Mouse (Mus musculus) heart, embryonic 14.5 days (tissue): Measurements from ENCODE around the gene Gm37240. TPM values are rescaled to one million over a fixed set of nuclear protein-coding genes. Genes with fewer than 3 reads are reported as not detected.

Experiments
- ATAC-seq: fragments of 200-750 bp; cut with Nextera tagmentation; 2 replicates; pipeline ENCODE4 v1.8.0; 2017; ENCODE audit warnings: low read depth, moderate TSS enrichment; ENCODE audit not compliant: insufficient number of reproducible peaks, insufficient read depth, low FRiP score
- H3K27ac ChIP-seq, 2 experiments: fragments of 200-500 bp in 1 of 2; fragments of 300-500 bp in 1 of 2; sonication (generic) in 1 of 2; replicated peaks in 1 of 2; 2 replicates each; pipeline ENCODE4 v1.5.1; 2012 to 2014; ENCODE audit warnings: low read depth in 2 of 2, low read length in 2 of 2, control low read depth in 1 of 2, mild to moderate bottlenecking in 1 of 2, mixed read lengths in 1 of 2; ENCODE audit not compliant: control insufficient read depth in 1 of 2, insufficient read depth in 1 of 2
- H3K27me3 ChIP-seq: fragments of 300-500 bp; sonication (generic); 2 replicates; pipeline ENCODE4 v1.6.1; 2014; ENCODE audit warnings: mild to moderate bottlenecking, low read length, control low read depth; ENCODE audit not compliant: control insufficient read depth, insufficient read depth
- H3K36me3 ChIP-seq: fragments of 300-500 bp; sonication (generic); 2 replicates; pipeline ENCODE4 v1.6.1; 2014; ENCODE audit warnings: mild to moderate bottlenecking, control low read depth, low read length, mixed read lengths; ENCODE audit not compliant: control insufficient read depth, insufficient read depth
- H3K4me1 ChIP-seq, 2 experiments: fragments of 200-500 bp in 1 of 2; fragments of 300-500 bp in 1 of 2; sonication (generic) in 1 of 2; 2 replicates each; pipeline ENCODE4 v1.6.1; 2012 to 2014; ENCODE audit warnings: low read length in 2 of 2, control low read depth in 1 of 2, mixed read lengths in 1 of 2; ENCODE audit not compliant: control insufficient read depth in 2 of 2, insufficient read depth in 2 of 2
- H3K4me2 ChIP-seq: fragments of 300-500 bp; sonication (generic); 2 replicates; pipeline ENCODE4 v1.6.1; 2014; ENCODE audit warnings: mild to moderate bottlenecking, low read length
- H3K4me3 ChIP-seq, 2 experiments: fragments of 200-500 bp in 1 of 2; fragments of 300-500 bp in 1 of 2; sonication (generic) in 1 of 2; 2 replicates each; pipeline ENCODE4 v1.5.1; 2012 to 2014; ENCODE audit warnings: low read length in 2 of 2, mild to moderate bottlenecking in 2 of 2, control low read depth in 1 of 2, low read depth in 1 of 2, moderate library complexity in 1 of 2; ENCODE audit not compliant: control insufficient read depth in 1 of 2, insufficient read depth in 1 of 2
- H3K9ac ChIP-seq: fragments of 300-500 bp; sonication (generic); 2 replicates; pipeline ENCODE4 v1.6.1; 2014; ENCODE audit warnings: mild to moderate bottlenecking, low read length
- H3K9me3 ChIP-seq: fragments of 300-500 bp; sonication (generic); 2 replicates; pipeline ENCODE4 v1.6.1; 2016; ENCODE audit warnings: low read length, control low read depth; ENCODE audit not compliant: control insufficient read depth
- WGBS: fragments of 180-500 bp; shearing (Covaris S2); extraction: QIAGEN DNeasy Blood & Tissue Kit; methylation state at CpG from one replicate; pipeline ENCODE4 v1.1.7; 2014; 5-methylcytosine and 5-hydroxymethylcytosine counted together
- polyA plus RNA-seq: library from polyadenylated mRNA; unstranded; fragments of >200 nt; fragmentation: Nextera tagmentation; extraction: Ambion mirVana; gene quantifications from 2 replicates; pipeline ENCODE4 v1.2.1, GENCODE M21; 2014

Gm37240 gene
- polyA plus RNA-seq, 1 experiment from 2014 or later = 12.3 TPM

GRCm38 (mm10) chr3:85793166-85793565 lies 94.2 kb downstream of the Gm37240 start:
- Histone ChIP-seq H3K9me3 (no peaks in the 10 kb centered on the region), H3K9ac (no peak overlapping the region), H3K27me3 (no peaks in the 10 kb centered on the region), H3K4me3 (no peak overlapping the region), H3K36me3 (no peaks in the 10 kb centered on the region), H3K4me2 (no peak overlapping the region), H3K4me1 (no peaks in the 10 kb centered on the region), H3K27ac (no peak overlapping the region)
- WGBS = 68% methylated on average over 1 of the region's 1 CpGs
- no peak for ATAC-seq

- Histone ChIP-seq H3K27me3 (no peaks in the 10 kb centered on the region), H3K4me3 (no peak overlapping the region), H3K4me2 (no peak overlapping the region), H3K9me3 (no peaks in the 10 kb centered on the region), H3K4me1 (no peaks in the 10 kb centered on the region), H3K36me3 (no peaks in the 10 kb centered on the region), H3K9ac (no peak overlapping the region), H3K27ac (no peak overlapping the region)
- no peak for ATAC-seq
- WGBS = 78% methylated on average over 4 of the region's 4 CpGs
Measured at GRCm38 (mm10) chr3:85789748-85790147, 97.6 kb downstream of the Gm37240 start.

GRCm38 (mm10) chr3:85786501-85786900 lies 100.8 kb downstream of the Gm37240 start:
- no peaks in the 10 kb centered on the region for H3K36me3 ChIP-seq
- H3K4me3 ChIP-seq = no peak overlapping the region
- H3K9me3 ChIP-seq = no peaks in the 10 kb centered on the region
- H3K27ac ChIP-seq = no peak overlapping the region
- no peak for ATAC-seq
- H3K9ac ChIP-seq = no peak overlapping the region
- H3K4me1 ChIP-seq = no peaks in the 10 kb centered on the region
- H3K27me3 ChIP-seq = no peaks in the 10 kb centered on the region
- no peak overlapping the region for H3K4me2 ChIP-seq
- WGBS = 80% methylated on average over 8 of the region's 8 CpGs

- Histone ChIP-seq H3K9me3 (no peaks in the 10 kb centered on the region), H3K4me3 (no peak overlapping the region), H3K4me1 (peaks cover 2 to 8% of the 10 kb centered on the region in 2 experiments; a peak in 2 of 4 replicates), H3K9ac (no peak overlapping the region), H3K27ac (no peak overlapping the region), H3K4me2 (no peak overlapping the region), H3K36me3 (no peaks in the 10 kb centered on the region), H3K27me3 (no peaks in the 10 kb centered on the region)
- WGBS = 57% methylated on average over 7 of the region's 7 CpGs
- no peak for ATAC-seq
Measured at GRCm38 (mm10) chr3:85780906-85781305, 106.4 kb downstream of the Gm37240 start.

GRCm38 (mm10) chr3:85780332-85780731 lies 107.0 kb downstream of the Gm37240 start:
- 55% methylated on average over 2 of the region's 2 CpGs for WGBS
- no peaks in the 10 kb centered on the region for H3K36me3 ChIP-seq
- no peaks in the 10 kb centered on the region for H3K9me3 ChIP-seq
- no peaks in the 10 kb centered on the region for H3K27me3 ChIP-seq
- H3K9ac ChIP-seq = no peak overlapping the region
- peaks cover 3 to 10% of the 10 kb centered on the region in 2 experiments; a peak in 3 of 4 replicates for H3K4me1 ChIP-seq
- H3K27ac ChIP-seq = no peak overlapping the region
- no peak overlapping the region for H3K4me2 ChIP-seq
- ATAC-seq = no peak
- H3K4me3 ChIP-seq = no peak overlapping the region

GRCm38 (mm10) chr3:85777841-85778240 lies 109.5 kb downstream of the Gm37240 start:
- Histone ChIP-seq H3K4me1 (peaks cover 19 to 29% of the 10 kb centered on the region in 2 experiments), H3K4me2 (no peak overlapping the region), H3K27ac (no peak overlapping the region), H3K27me3 (no peaks in the 10 kb centered on the region), H3K4me3 (no peak overlapping the region), H3K9ac (no peak overlapping the region), H3K9me3 (no peaks in the 10 kb centered on the region), H3K36me3 (no peaks in the 10 kb centered on the region)
- 43% methylated on average over 2 of the region's 2 CpGs for WGBS
- ATAC-seq = no peak

GRCm38 (mm10) chr3:85777356-85777755 lies 110.0 kb downstream of the Gm37240 start:
- no peak overlapping the region for H3K9ac ChIP-seq
- WGBS = 84% methylated on average over 4 of the region's 4 CpGs
- peaks cover 19 to 29% of the 10 kb centered on the region in 2 experiments for H3K4me1 ChIP-seq
- H3K27me3 ChIP-seq = no peaks in the 10 kb centered on the region
- H3K36me3 ChIP-seq = no peaks in the 10 kb centered on the region
- H3K4me3 ChIP-seq = no peak overlapping the region
- no peak for ATAC-seq
- no peak overlapping the region for H3K4me2 ChIP-seq
- no peak overlapping the region for H3K27ac ChIP-seq
- H3K9me3 ChIP-seq = no peaks in the 10 kb centered on the region

- H3K27ac ChIP-seq = no peak overlapping the region
- H3K4me3 ChIP-seq = no peak overlapping the region
- H3K27me3 ChIP-seq = no peaks in the 10 kb centered on the region
- no peak overlapping the region for H3K4me2 ChIP-seq
- 93% methylated on average over 10 of the region's 10 CpGs for WGBS
- H3K9ac ChIP-seq = no peak overlapping the region
- H3K4me1 ChIP-seq = peaks cover 19 to 29% of the 10 kb centered on the region in 2 experiments
- no peak for ATAC-seq
- no peaks in the 10 kb centered on the region for H3K36me3 ChIP-seq
- no peaks in the 10 kb centered on the region for H3K9me3 ChIP-seq
Measured at GRCm38 (mm10) chr3:85776707-85777106, 110.6 kb downstream of the Gm37240 start.
